10 mouse cellular contexts compared by ENCODE assay signal in the genomic region with DNA sequence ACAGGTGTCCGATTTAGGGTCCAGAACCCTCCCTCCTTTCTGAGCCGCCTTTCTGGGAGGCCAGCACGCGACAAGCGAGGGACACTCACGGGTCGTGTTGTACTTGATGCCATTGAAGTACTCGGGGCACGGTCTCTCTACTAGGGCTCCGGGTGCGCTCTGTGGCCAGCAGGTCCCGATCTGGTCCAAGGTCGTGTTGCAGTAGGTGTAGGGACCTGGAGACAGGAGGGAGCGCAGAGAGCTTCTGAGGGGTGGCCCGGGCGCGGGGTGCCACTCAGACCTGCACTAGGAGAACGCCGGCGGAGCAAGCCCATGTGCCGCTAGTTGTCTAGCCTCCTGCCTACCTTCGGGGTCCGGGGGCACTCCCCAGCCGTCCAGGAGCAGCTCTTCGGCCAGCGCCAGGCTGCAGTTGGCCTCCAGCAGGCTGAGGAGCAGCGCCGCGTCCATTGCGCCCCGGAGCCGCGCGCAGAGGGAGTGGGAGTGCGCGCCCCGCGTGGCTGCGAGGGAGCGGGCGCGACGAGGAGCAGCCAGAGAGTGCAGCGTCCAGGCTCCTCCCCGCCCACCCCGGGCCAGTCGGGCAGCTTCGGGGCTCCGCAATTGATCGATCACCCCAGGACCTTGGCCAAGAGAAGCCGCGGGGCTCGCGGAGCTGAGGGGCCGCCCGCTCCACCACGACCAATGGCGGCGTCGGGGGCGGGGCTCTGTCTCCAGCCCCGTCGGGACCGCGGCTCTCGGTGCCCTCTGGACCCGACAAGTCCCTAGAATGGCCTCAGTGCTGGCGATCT. TPM values are rescaled to one million over a fixed set of nuclear protein-coding genes. Genes with fewer than 3 reads are reported as not detected.
DNase-seq lines count a peak whose midpoint lies in the region; ATAC-seq and TF ChIP-seq lines count a peak whose summit lies in the region.
"Had no signal": no experiment of that assay in that cellular context is flagged by ENCODE, and none has a peak within 500 bp of the region (broad histone marks: within the 10 kb centered on the region; RNA-seq: fewer than 3 reads in every experiment).

No protein-coding gene starts in this region.

- peak; percentile 32; the same call in 1 of the 2 replicates for ATAC-seq in heart, postnatal 0 days (ENCODE audit: insufficient read depth, low read depth)
- ATAC-seq in midbrain, postnatal 0 days (ENCODE audit: low FRiP score): peak; percentile 56; the same call in 1 of the 2 replicates

- intact Hi-C loops in gastrocnemius, postnatal 14 days (cut with DNase I; ENCODE audit: low total_unique reads): no loop called here

- WGBS in heart, postnatal 0 days: 3% methylated on average over 64 of the region's 68 CpGs
- WGBS in limb, embryonic 10.5 days: under 1% methylated on average over 68 of the region's 68 CpGs
- WGBS in midbrain, postnatal 0 days: under 1% methylated on average over 66 of the region's 68 CpGs

- 0 out of 2 replicates have a peak overlapping the region, but pooled peaks have one; percentile 19 for H3K9ac ChIP-seq in heart, postnatal 0 days (replicated peaks; ENCODE audit: low read depth, low read length)
- H3K9ac ChIP-seq in midbrain, postnatal 0 days (replicated peaks; ENCODE audit: low read length, poor library complexity, severe bottlenecking): peak overlapping the region; percentile 53

- H3K4me3 ChIP-seq in brown adipose tissue, adult 24 weeks (ENCODE audit: insufficient read depth, low read depth, low read length): peak overlapping the region; percentile 47
- H3K4me3 ChIP-seq in heart, postnatal 0 days (ENCODE audit: low read depth, low read length): peak overlapping the region; percentile 58
- H3K4me3 ChIP-seq in limb, embryonic 10.5 days: peak overlapping the region; percentile 59
- peak overlapping the region; percentile 53 for H3K4me3 ChIP-seq in midbrain, postnatal 0 days (ENCODE audit: low read depth, low read length)

- no peak for TF ChIP-seq EP300 in heart, postnatal 0 days (IDR thresholded peaks at IDR 0.05; ENCODE audit: low read depth)

- H3K4me1 ChIP-seq in brown adipose tissue, adult 24 weeks (ENCODE audit: control insufficient read depth, insufficient read depth, insufficient read length, low read length): no peaks in the 10 kb centered on the region; the same call in 1 of the 2 replicates
- H3K4me1 ChIP-seq in heart, postnatal 0 days (ENCODE audit: control insufficient read depth, insufficient read depth): peaks cover 12% of the 10 kb centered on the region; the same call in 1 of the 2 replicates
- peaks cover 11% of the 10 kb centered on the region for H3K4me1 ChIP-seq in limb, embryonic 10.5 days
- peaks cover 7% of the 10 kb centered on the region for H3K4me1 ChIP-seq in midbrain, postnatal 0 days (ENCODE audit: insufficient read depth, low read length)

- no peak overlapping the region for H3K27ac ChIP-seq in brown adipose tissue, adult 24 weeks (replicated peaks; ENCODE audit: low read depth, low read length)
- no peak overlapping the region for H3K27ac ChIP-seq in heart, postnatal 0 days (ENCODE audit: low read depth)
- no peak overlapping the region for H3K27ac ChIP-seq in limb, embryonic 10.5 days
- no peak overlapping the region for H3K27ac ChIP-seq in midbrain, postnatal 0 days (ENCODE audit: low read depth, low read length)

- H3K9me3 ChIP-seq in heart, postnatal 0 days (replicated peaks; ENCODE audit: control insufficient read depth, low read length): no peaks in the 10 kb centered on the region
- H3K9me3 ChIP-seq in limb, embryonic 10.5 days (replicated peaks): no peaks in the 10 kb centered on the region
- H3K9me3 ChIP-seq in midbrain, postnatal 0 days (ENCODE audit: low read length): no peaks in the 10 kb centered on the region

- peaks cover 6% of the 10 kb centered on the region; the same call in 1 of the 2 replicates for H3K36me3 ChIP-seq in heart, postnatal 0 days (replicated peaks; ENCODE audit: control insufficient read depth, insufficient read depth, low read length)
- no peaks in the 10 kb centered on the region for H3K36me3 ChIP-seq in limb, embryonic 10.5 days
- no peaks in the 10 kb centered on the region for H3K36me3 ChIP-seq in midbrain, postnatal 0 days (ENCODE audit: insufficient read depth, low read length)

- H3K27me3 ChIP-seq in heart, postnatal 0 days (ENCODE audit: control insufficient read depth, insufficient read depth, low read length): peaks cover 36% of the 10 kb centered on the region
- peaks cover 81% of the 10 kb centered on the region for H3K27me3 ChIP-seq in limb, embryonic 10.5 days (ENCODE audit: low read depth, poor library complexity, severe bottlenecking)
- peaks cover 29% of the 10 kb centered on the region for H3K27me3 ChIP-seq in midbrain, postnatal 0 days (ENCODE audit: insufficient read depth, low read length)

- peak; percentile 17 for DNase-seq in gastrocnemius, postnatal 14 days
- DNase-seq in gastrocnemius, adult 8-10 months (ENCODE audit: low spot score in 2 of 2): no peak
- no peak for DNase-seq in heart, postnatal 0 days (ENCODE audit: low spot score)
- DNase-seq in limb, embryonic 10.5 days (ENCODE audit: low spot score): peak; percentile 64
- peak; percentile 5 for DNase-seq in midbrain, postnatal 0 days (ENCODE audit: low spot score)
- no peak for DNase-seq in layer of hippocampus, adult 9-10 months (ENCODE audit: low spot score)
- DNase-seq in ovary, adult 18-20 months (ENCODE audit: low spot score): no peak

- TF ChIP-seq CTCF in heart, postnatal 0 days (IDR thresholded peaks at IDR 0.05; ENCODE audit: low read depth): no peak
- 0 out of 2 replicates have a peak, but pooled peaks have one; percentile 9 for TF ChIP-seq CTCF in midbrain, postnatal 0 days (IDR thresholded peaks at IDR 0.05)

- H3K4me2 ChIP-seq in heart, postnatal 0 days (ENCODE audit: low read depth, low read length): peak overlapping the region; percentile 87
- peak overlapping the region; percentile 68 for H3K4me2 ChIP-seq in midbrain, postnatal 0 days (ENCODE audit: low read depth, low read length, poor library complexity, severe bottlenecking)

RNA-seq across cellular contexts. Expression of a gene that starts 15.3 kb away (rescaled TPM):
- 1 to 10 TPM; 5.9 to 9.3 TPM for total RNA-seq in gastrocnemius, postnatal 14 days (2021)
- 10 to 100 TPM; 17.2 to 21.4 (median 17.7) TPM for total RNA-seq in gastrocnemius, adult 8-10 months (2022)
- 2.1 TPM in 1 of 2 replicates, not detected in the other for polyA plus RNA-seq in brown adipose tissue, adult 24 weeks (2012; ENCODE audit: insufficient read depth, insufficient read length, missing spikeins)
- 21.6 and 24.4 TPM in 2 replicates for total RNA-seq in heart, postnatal 0 days (2014; rRNA removed; ENCODE audit: low replicate concordance)
- 10.8 and 11.9 TPM in 2 replicates for polyA plus RNA-seq in heart, postnatal 0 days (2015; fragmentation: Nextera tagmentation; extraction: Ambion mirVana)
- 0.11 TPM in 1 of 2 replicates, not detected in the other for polyA plus RNA-seq in limb, embryonic 10.5 days (2016; fragmentation: Nextera tagmentation; extraction: Ambion mirVana)
- 1.8 and 3.0 TPM in 2 replicates for total RNA-seq in midbrain, postnatal 0 days (2014; rRNA removed)
- 2.0 TPM in 2 replicates for polyA plus RNA-seq in midbrain, postnatal 0 days (2015; fragmentation: Nextera tagmentation; extraction: Ambion mirVana)
- total RNA-seq: CH12.LX had no signal

RNA-seq across cellular contexts. Expression of a gene that starts 57.3 kb away (rescaled TPM):
- 1 to 10 TPM in 1 of 2 experiments, under 1 TPM in 1; 0.72 to 1.4 TPM for total RNA-seq in gastrocnemius, postnatal 14 days (2021)
- 10 to 100 TPM; 10.4 to 90.9 (median 28.7) TPM for total RNA-seq in gastrocnemius, adult 8-10 months (2022)
- polyA plus RNA-seq in brown adipose tissue, adult 24 weeks (2012; ENCODE audit: insufficient read depth, insufficient read length, missing spikeins): 26.8 and 28.7 TPM in 2 replicates
- 1.2 TPM in 1 of 2 replicates, not detected in the other for total RNA-seq in heart, postnatal 0 days (2014; rRNA removed; ENCODE audit: low replicate concordance)
- not detected in 2 replicates for polyA plus RNA-seq in heart, postnatal 0 days (2015; fragmentation: Nextera tagmentation; extraction: Ambion mirVana)
- 0.26 and 0.40 TPM in 2 replicates for polyA plus RNA-seq in limb, embryonic 10.5 days (2016; fragmentation: Nextera tagmentation; extraction: Ambion mirVana)
- total RNA-seq in midbrain, postnatal 0 days (2014; rRNA removed): not detected in 2 replicates
- polyA plus RNA-seq in midbrain, postnatal 0 days (2015; fragmentation: Nextera tagmentation; extraction: Ambion mirVana): not detected in 2 replicates
- total RNA-seq: CH12.LX; heart, postnatal 10 days had no signal

Comparison
In these comparisons a context has a peak if more than half of its experiments do, and no peak if none do; other contexts are left out.
1. DNase-seq: peak in gastrocnemius, postnatal 14 days (single experiment), limb, embryonic 10.5 days (single experiment) and midbrain, postnatal 0 days (single experiment); none in gastrocnemius, adult 8-10 months (0 of 2), heart, postnatal 0 days (single experiment), layer of hippocampus, adult 9-10 months (single experiment) and ovary, adult 18-20 months (single experiment).
2. Peak in every context shown above with its lines, with median percentiles within 50 percentile points of each other: H3K4me3 ChIP-seq.